Mouse (Mus musculus): ENCODE measurements around the gene Ston2. TPM values are rescaled to one million over a fixed set of nuclear protein-coding genes. Genes with fewer than 3 reads are reported as not detected.

The Ston2 gene
- polyA plus RNA-seq, 1 experiment: 77.2 TPM

DNA sequence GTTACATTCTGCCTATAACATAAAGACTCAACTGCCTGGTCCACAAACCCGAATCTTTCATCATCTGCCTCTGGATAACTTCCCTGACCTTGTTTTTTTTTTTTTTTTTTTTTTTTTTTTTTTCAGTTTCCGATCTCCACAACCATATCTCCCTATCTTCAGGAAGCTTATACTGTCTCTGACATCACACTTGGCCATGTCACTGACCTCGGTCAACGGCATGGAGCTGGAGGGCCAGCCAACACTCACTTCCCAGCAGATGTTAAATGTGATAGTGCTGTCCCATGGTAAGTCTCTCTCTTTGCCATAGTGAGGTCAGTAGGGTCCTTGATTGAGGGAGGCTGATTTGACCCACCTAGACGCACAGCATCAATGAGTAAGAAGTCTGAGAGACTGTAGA is 11.8 kb downstream of the Ston2 start:
- TF ChIP-seq FLI1 (IDR thresholded peaks at IDR 0.05; ENCODE audit: low read length) (no peak), GATA1 (IDR thresholded peaks at IDR 0.05; ENCODE audit: borderline replicate concordance, low read length) (no peak)
- peaks cover 86% of the 10 kb centered on the region for H3K4me1 ChIP-seq
- no peaks in the 10 kb centered on the region for H3K9me3 ChIP-seq
- H3K4me3 ChIP-seq (replicated peaks): peak overlapping the region; percentile 100
- peaks cover 56% of the 10 kb centered on the region for H3K36me3 ChIP-seq (replicated peaks; ENCODE audit: low read length)
- H3K27me3 ChIP-seq (replicated peaks): no peaks in the 10 kb centered on the region

DNA sequence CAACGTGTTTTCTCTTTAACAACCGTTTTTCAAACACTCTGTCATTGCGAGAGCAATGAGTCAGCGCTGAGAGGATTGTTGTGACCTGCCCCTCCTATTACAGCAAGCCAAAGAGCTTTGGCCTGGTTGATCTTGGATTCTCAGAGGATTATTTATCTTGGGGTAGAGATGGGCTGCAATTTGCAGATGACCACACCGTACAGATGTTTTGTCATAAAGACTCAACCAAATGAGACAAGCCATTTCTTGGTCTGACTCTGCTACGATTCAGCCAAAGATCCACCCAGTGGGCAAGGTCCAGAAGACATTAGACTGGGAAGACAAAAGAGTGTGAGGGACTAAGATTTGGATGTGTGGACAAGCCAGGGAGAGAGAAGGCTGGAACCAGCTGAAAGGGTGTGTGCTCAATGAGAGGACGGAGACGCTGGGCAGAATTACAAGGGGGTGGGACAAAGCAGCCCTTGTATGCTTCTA is 13.3 kb downstream of the Ston2 start:
- peaks cover 68% of the 10 kb centered on the region for H3K36me3 ChIP-seq (replicated peaks; ENCODE audit: low read length)
- H3K27me3 ChIP-seq (replicated peaks): no peaks in the 10 kb centered on the region
- H3K9me3 ChIP-seq: no peaks in the 10 kb centered on the region
- peaks cover 86% of the 10 kb centered on the region for H3K4me1 ChIP-seq
- peak overlapping the region; percentile 67 for H3K4me3 ChIP-seq (replicated peaks)
- TF ChIP-seq FLI1 (IDR thresholded peaks at IDR 0.05; ENCODE audit: low read length): no peak
- TF ChIP-seq GATA1 (IDR thresholded peaks at IDR 0.05; ENCODE audit: borderline replicate concordance, low read length): no peak

GRCm38 (mm10) chr12:91768871-91769270 is 19.3 kb downstream of the Ston2 start:
- TF ChIP-seq FLI1 (IDR thresholded peaks at IDR 0.05; ENCODE audit: low read length): no peak
- TF ChIP-seq GATA1 (IDR thresholded peaks at IDR 0.05; ENCODE audit: borderline replicate concordance, low read length): no peak
- peak overlapping the region; percentile 62 for H3K4me3 ChIP-seq (replicated peaks)
- H3K4me1 ChIP-seq: peaks cover 98% of the 10 kb centered on the region
- H3K9me3 ChIP-seq: no peaks in the 10 kb centered on the region
- no peaks in the 10 kb centered on the region for H3K27me3 ChIP-seq (replicated peaks)
- H3K36me3 ChIP-seq (replicated peaks; ENCODE audit: low read length): peaks cover 67% of the 10 kb centered on the region

DNA sequence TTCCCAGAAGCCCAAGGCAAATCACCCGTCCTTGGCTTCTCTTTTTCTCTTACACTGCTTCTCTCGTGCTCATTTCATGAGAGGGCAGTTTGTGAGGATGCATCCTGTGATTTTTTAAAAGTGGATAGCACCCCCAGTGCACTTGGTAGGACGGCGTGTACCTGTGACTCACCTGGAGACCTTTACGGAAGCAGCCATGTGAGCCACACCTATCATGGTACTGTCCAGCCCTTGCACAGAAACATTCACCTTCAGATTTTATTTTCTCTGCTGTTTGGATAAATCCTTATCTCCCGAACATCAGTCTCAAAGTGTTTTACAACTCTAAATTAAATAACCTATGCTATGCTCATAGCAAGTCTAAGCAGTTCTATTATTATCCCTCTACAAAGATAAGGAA is 20.0 kb downstream of the Ston2 start:
- TF ChIP-seq FLI1 (IDR thresholded peaks at IDR 0.05; ENCODE audit: low read length): no peak
- TF ChIP-seq GATA1 (IDR thresholded peaks at IDR 0.05; ENCODE audit: borderline replicate concordance, low read length): no peak
- no peaks in the 10 kb centered on the region for H3K27me3 ChIP-seq (replicated peaks)
- H3K4me1 ChIP-seq: peaks cover 98% of the 10 kb centered on the region
- peaks cover 65% of the 10 kb centered on the region for H3K36me3 ChIP-seq (replicated peaks; ENCODE audit: low read length)
- no peaks in the 10 kb centered on the region for H3K9me3 ChIP-seq
- no peak overlapping the region for H3K4me3 ChIP-seq (replicated peaks)

DNA sequence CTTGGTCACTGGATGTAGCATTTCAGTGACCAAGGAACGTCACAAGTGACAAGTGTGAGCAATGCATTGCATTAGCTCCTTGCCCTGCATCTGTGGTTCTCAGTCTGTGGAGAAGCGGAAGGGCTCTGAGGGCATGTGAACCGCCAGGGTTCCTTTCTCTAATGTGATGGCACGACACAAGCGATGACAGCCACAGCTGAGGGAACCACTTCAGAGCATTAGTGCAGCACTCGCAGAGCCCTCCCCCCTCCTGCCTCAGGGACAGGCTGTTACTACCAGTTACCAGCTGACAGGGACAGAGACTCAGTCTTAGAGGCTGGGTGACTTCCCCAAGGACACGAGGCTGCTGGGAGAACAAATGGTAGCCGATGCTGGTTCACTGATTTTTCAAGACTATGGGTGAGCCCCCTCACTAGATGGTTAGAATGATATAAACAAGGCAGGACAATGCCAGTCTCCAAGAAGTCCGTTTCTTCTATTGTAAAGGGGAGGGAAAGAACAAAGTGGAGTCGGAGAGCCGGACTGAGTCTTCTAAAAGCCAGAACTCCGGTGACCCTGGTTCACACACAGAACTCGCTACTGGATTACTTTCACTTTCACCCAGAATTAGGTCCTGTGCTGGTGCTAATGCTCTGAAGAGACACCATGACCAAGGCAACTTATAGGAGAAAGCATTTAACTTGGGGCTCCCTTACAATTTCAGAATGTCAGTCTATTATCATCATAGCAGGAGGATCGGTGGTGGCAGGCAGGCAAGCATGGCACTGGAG is 21.7 kb downstream of the Ston2 start:
- Histone ChIP-seq H3K27me3 (replicated peaks) (no peaks in the 10 kb centered on the region), H3K4me1 (peaks cover 99% of the 10 kb centered on the region), H3K9me3 (no peaks in the 10 kb centered on the region), H3K4me3 (replicated peaks) (peak overlapping the region; percentile 91), H3K36me3 (replicated peaks; ENCODE audit: low read length) (peaks cover 66% of the 10 kb centered on the region)
- no peak for TF ChIP-seq GATA1 (IDR thresholded peaks at IDR 0.05; ENCODE audit: borderline replicate concordance, low read length)

- no peak for TF ChIP-seq GATA1 (IDR thresholded peaks at IDR 0.05; ENCODE audit: borderline replicate concordance, low read length)
- no peak for TF ChIP-seq FLI1 (IDR thresholded peaks at IDR 0.05; ENCODE audit: low read length)
- peaks cover 99% of the 10 kb centered on the region for H3K4me1 ChIP-seq
- no peaks in the 10 kb centered on the region for H3K9me3 ChIP-seq
- H3K4me3 ChIP-seq (replicated peaks): peak overlapping the region; percentile 91
- H3K27me3 ChIP-seq (replicated peaks): no peaks in the 10 kb centered on the region
- peaks cover 61% of the 10 kb centered on the region for H3K36me3 ChIP-seq (replicated peaks; ENCODE audit: low read length)
Measured at GRCm38 (mm10) chr12:91765504-91765903, 22.7 kb downstream of the Ston2 start.

- TF ChIP-seq GATA1 (IDR thresholded peaks at IDR 0.05; ENCODE audit: borderline replicate concordance, low read length) (no peak), FLI1 (IDR thresholded peaks at IDR 0.05; ENCODE audit: low read length) (no peak)
- H3K4me3 ChIP-seq (replicated peaks): peak overlapping the region; percentile 91
- no peaks in the 10 kb centered on the region for H3K9me3 ChIP-seq
- no peaks in the 10 kb centered on the region for H3K27me3 ChIP-seq (replicated peaks)
- H3K4me1 ChIP-seq: peaks cover 99% of the 10 kb centered on the region
- peaks cover 58% of the 10 kb centered on the region for H3K36me3 ChIP-seq (replicated peaks; ENCODE audit: low read length)
Measured at GRCm38 (mm10) chr12:91765054-91765453, 23.1 kb downstream of the Ston2 start.

DNA sequence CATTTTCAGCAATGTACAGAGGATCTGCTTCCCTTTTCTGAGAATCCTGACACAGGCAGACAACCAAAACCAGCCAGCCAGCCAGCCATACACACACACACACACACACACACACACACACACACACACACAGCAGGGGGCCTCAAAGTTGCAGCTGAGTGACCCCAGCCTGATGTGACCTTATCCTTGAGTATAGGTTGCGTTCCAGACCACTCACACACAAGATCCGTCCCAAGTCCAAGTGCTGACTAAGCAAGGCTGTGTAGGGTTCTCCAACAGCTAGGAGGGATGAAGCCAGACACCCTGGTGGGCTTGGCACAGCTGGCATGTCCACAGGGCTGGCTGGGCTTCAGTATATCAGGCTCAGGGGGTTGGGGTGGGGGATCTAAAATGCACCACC is 23.7 kb downstream of the Ston2 start:
- TF ChIP-seq GATA1 (IDR thresholded peaks at IDR 0.05; ENCODE audit: borderline replicate concordance, low read length) (no peak), FLI1 (IDR thresholded peaks at IDR 0.05; ENCODE audit: low read length) (no peak)
- H3K4me3 ChIP-seq (replicated peaks): peak overlapping the region; percentile 84
- peaks cover 58% of the 10 kb centered on the region for H3K36me3 ChIP-seq (replicated peaks; ENCODE audit: low read length)
- H3K9me3 ChIP-seq: no peaks in the 10 kb centered on the region
- H3K4me1 ChIP-seq: peaks cover 99% of the 10 kb centered on the region
- H3K27me3 ChIP-seq (replicated peaks): no peaks in the 10 kb centered on the region

GRCm38 (mm10) chr12:91759836-91760235 is 28.4 kb downstream of the Ston2 start:
- Histone ChIP-seq H3K4me1 (peaks cover 99% of the 10 kb centered on the region), H3K4me3 (replicated peaks) (no peak overlapping the region), H3K9me3 (no peaks in the 10 kb centered on the region), H3K36me3 (replicated peaks; ENCODE audit: low read length) (peaks cover 49% of the 10 kb centered on the region), H3K27me3 (replicated peaks) (no peaks in the 10 kb centered on the region)
- TF ChIP-seq GATA1 (IDR thresholded peaks at IDR 0.05; ENCODE audit: borderline replicate concordance, low read length): no peak
- no peak for TF ChIP-seq FLI1 (IDR thresholded peaks at IDR 0.05; ENCODE audit: low read length)

- no peak for TF ChIP-seq FLI1 (IDR thresholded peaks at IDR 0.05; ENCODE audit: low read length)
- no peak; the same call in 2 of the 3 replicates for TF ChIP-seq GATA1 (IDR thresholded peaks at IDR 0.05; ENCODE audit: borderline replicate concordance, low read length)
- Histone ChIP-seq H3K27me3 (replicated peaks) (no peaks in the 10 kb centered on the region), H3K4me3 (replicated peaks) (peak overlapping the region; percentile 90), H3K36me3 (replicated peaks; ENCODE audit: low read length) (peaks cover 52% of the 10 kb centered on the region), H3K9me3 (no peaks in the 10 kb centered on the region), H3K4me1 (peaks cover 93% of the 10 kb centered on the region)
Measured at GRCm38 (mm10) chr12:91757854-91758562, 30.2 kb downstream of the Ston2 start.
